14 mouse cellular contexts compared by ENCODE assay signal in the genomic region with DNA sequence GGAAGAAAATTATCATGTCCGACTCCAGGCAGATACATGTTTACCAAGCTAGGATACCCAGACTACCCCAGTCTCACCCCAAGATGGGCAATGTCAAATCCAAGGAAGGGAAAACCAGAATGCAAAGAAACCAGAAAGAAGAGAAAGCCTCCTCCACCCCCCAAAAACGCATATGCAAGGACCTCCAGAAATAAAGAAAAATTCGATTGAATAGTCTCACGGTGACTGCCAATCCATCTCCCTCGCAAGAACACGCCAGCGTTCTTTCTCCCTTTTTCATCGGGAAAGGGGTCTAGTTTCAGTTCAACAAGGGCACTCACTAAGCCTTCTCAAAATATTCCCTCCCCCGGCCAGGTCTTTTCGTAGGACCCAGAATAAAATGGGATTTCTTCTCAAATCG. TPM values are rescaled to one million over a fixed set of nuclear protein-coding genes. Genes with fewer than 3 reads are reported as not detected.
DNase-seq lines count a peak whose midpoint lies in the region; ATAC-seq lines count a peak whose summit lies in the region.
"Had no signal": no experiment of that assay in that cellular context is flagged by ENCODE, and none has a peak within 500 bp of the region (broad histone marks: within the 10 kb centered on the region; RNA-seq: fewer than 3 reads in every experiment).

No protein-coding gene starts in this region.

- H3K4me3 ChIP-seq in forebrain, embryonic 10.5 days, result peak overlapping the region; percentile 39
- H3K4me3 ChIP-seq in forebrain, embryonic 16.5 days (replicated peaks; ENCODE audit: low read length), result no peak overlapping the region
- peak overlapping the region; percentile 26 for H3K4me3 ChIP-seq in hindbrain, embryonic 11.5 days (ENCODE audit: low read depth, low read length)
- H3K4me3 ChIP-seq in midbrain, embryonic 11.5 days (ENCODE audit: low read depth, low read length), result peak overlapping the region; percentile 13
- H3K4me3 ChIP-seq in neural tube, embryonic 13.5 days, result peak overlapping the region; percentile 59

- H3K27ac ChIP-seq in forebrain, embryonic 10.5 days, result peak overlapping the region; percentile 73; the same call in 1 of the 2 replicates
- H3K27ac ChIP-seq in forebrain, embryonic 16.5 days (ENCODE audit: low read length), result no peak overlapping the region
- H3K27ac ChIP-seq in hindbrain, embryonic 11.5 days (ENCODE audit: low read depth, low read length), result peak overlapping the region; percentile 79
- peak overlapping the region; percentile 40; the same call in 1 of the 2 replicates for H3K27ac ChIP-seq in midbrain, embryonic 11.5 days (ENCODE audit: low read depth, low read length)
- peak overlapping the region; percentile 95 for H3K27ac ChIP-seq in neural tube, embryonic 13.5 days (replicated peaks)

- H3K27me3 ChIP-seq in forebrain, embryonic 10.5 days (ENCODE audit: poor library complexity, severe bottlenecking), result peaks cover 96% of the 10 kb centered on the region
- peaks cover 64% of the 10 kb centered on the region for H3K27me3 ChIP-seq in forebrain, embryonic 16.5 days (replicated peaks; ENCODE audit: control insufficient read depth, insufficient read depth, low read length)
- peaks cover 67% of the 10 kb centered on the region for H3K27me3 ChIP-seq in hindbrain, embryonic 11.5 days (ENCODE audit: control insufficient read depth, insufficient read depth, low read length)
- H3K27me3 ChIP-seq in midbrain, embryonic 11.5 days (ENCODE audit: control insufficient read depth, insufficient read depth, low read length), result peaks cover 75% of the 10 kb centered on the region
- H3K27me3 ChIP-seq in neural tube, embryonic 13.5 days, result peaks cover 95% of the 10 kb centered on the region

- 1% methylated on average over 11 of the region's 11 CpGs for WGBS in forebrain, embryonic 10.5 days
- WGBS in forebrain, embryonic 16.5 days, result 2% methylated on average over 11 of the region's 11 CpGs
- WGBS in hindbrain, embryonic 11.5 days, result under 1% methylated on average over 11 of the region's 11 CpGs
- WGBS in midbrain, embryonic 11.5 days, result under 1% methylated on average over 11 of the region's 11 CpGs
- WGBS in neural tube, embryonic 13.5 days, result 1% methylated on average over 11 of the region's 11 CpGs

- H3K4me1 ChIP-seq in forebrain, embryonic 10.5 days, result peaks cover 62% of the 10 kb centered on the region
- peaks cover 11% of the 10 kb centered on the region for H3K4me1 ChIP-seq in forebrain, embryonic 16.5 days (replicated peaks; ENCODE audit: control insufficient read depth, insufficient read depth, low read length)
- H3K4me1 ChIP-seq in hindbrain, embryonic 11.5 days (replicated peaks; ENCODE audit: control insufficient read depth, insufficient read depth, low read length), result no peaks in the 10 kb centered on the region
- H3K4me1 ChIP-seq in midbrain, embryonic 11.5 days (ENCODE audit: control insufficient read depth, insufficient read depth, low read length), result peaks cover 3% of the 10 kb centered on the region
- peaks cover 41% of the 10 kb centered on the region for H3K4me1 ChIP-seq in neural tube, embryonic 13.5 days (replicated peaks)

- no peak for ATAC-seq in forebrain, embryonic 16.5 days
- ATAC-seq in hindbrain, embryonic 11.5 days (ENCODE audit: low FRiP score), result no peak
- no peak for ATAC-seq in midbrain, embryonic 11.5 days (ENCODE audit: low FRiP score)
- no peak for ATAC-seq in neural tube, embryonic 13.5 days (ENCODE audit: low read depth)
- ATAC-seq: CD4-positive, CD25-positive, alpha-beta regulatory T cell, adult 4 months; intestine, postnatal 0 days; liver, postnatal 0 days had no signal

- H3K36me3 ChIP-seq in forebrain, embryonic 10.5 days (replicated peaks), result no peaks in the 10 kb centered on the region
- H3K36me3 ChIP-seq in forebrain, embryonic 16.5 days (ENCODE audit: control insufficient read depth, insufficient read depth), result no peaks in the 10 kb centered on the region
- H3K36me3 ChIP-seq in hindbrain, embryonic 11.5 days (ENCODE audit: control insufficient read depth, insufficient read depth, low read length), result no peaks in the 10 kb centered on the region
- H3K36me3 ChIP-seq in midbrain, embryonic 11.5 days (ENCODE audit: control insufficient read depth, insufficient read depth, low read length), result no peaks in the 10 kb centered on the region
- no peaks in the 10 kb centered on the region for H3K36me3 ChIP-seq in neural tube, embryonic 13.5 days
- H3K36me3 ChIP-seq: G1E had no signal

- DNase-seq in forebrain, embryonic 10.5 days (ENCODE audit: extremely low spot score, low spot score), result no peak
- peak; percentile 45 for DNase-seq in hindbrain, embryonic 11.5 days (ENCODE audit: low spot score)
- DNase-seq in midbrain, embryonic 11.5 days (ENCODE audit: low spot score, missing footprints), result peak; percentile 92
- no peak for DNase-seq in yolk sac, embryonic 10.5 days (ENCODE audit: low spot score)
- DNase-seq in cerebellum, postnatal 14 days, result no peak
- no peak for DNase-seq in frontal cortex, postnatal 36 days (ENCODE audit: low spot score in 2 of 2)

- H3K9ac ChIP-seq in forebrain, embryonic 16.5 days (replicated peaks; ENCODE audit: low read depth, low read length), result no peak overlapping the region
- H3K9ac ChIP-seq in hindbrain, embryonic 11.5 days (ENCODE audit: low read depth, low read length), result peak overlapping the region; percentile 52
- peak overlapping the region; percentile 10; the same call in 1 of the 2 replicates for H3K9ac ChIP-seq in midbrain, embryonic 11.5 days (ENCODE audit: low read length)
- H3K9ac ChIP-seq in neural tube, embryonic 13.5 days, result peak overlapping the region; percentile 84
- H3K9ac ChIP-seq: liver, postnatal 0 days had no signal

- H3K9me3 ChIP-seq in forebrain, embryonic 10.5 days, result no peaks in the 10 kb centered on the region
- H3K9me3 ChIP-seq in forebrain, embryonic 16.5 days (ENCODE audit: control insufficient read depth, low read length), result no peaks in the 10 kb centered on the region
- no peaks in the 10 kb centered on the region for H3K9me3 ChIP-seq in hindbrain, embryonic 11.5 days (ENCODE audit: control insufficient read depth, low read length)
- no peaks in the 10 kb centered on the region for H3K9me3 ChIP-seq in midbrain, embryonic 11.5 days (ENCODE audit: control insufficient read depth, low read length)
- H3K9me3 ChIP-seq in neural tube, embryonic 13.5 days, result no peaks in the 10 kb centered on the region
- H3K9me3 ChIP-seq: G1E had no signal

- no peak overlapping the region for H3K4me2 ChIP-seq in forebrain, embryonic 16.5 days (ENCODE audit: low read length)
- peak overlapping the region; percentile 33 for H3K4me2 ChIP-seq in hindbrain, embryonic 11.5 days (replicated peaks; ENCODE audit: low read depth, low read length)
- peak overlapping the region; percentile 20 for H3K4me2 ChIP-seq in midbrain, embryonic 11.5 days
- H3K4me2 ChIP-seq in neural tube, embryonic 13.5 days, result peak overlapping the region; percentile 63
- H3K4me2 ChIP-seq: heart, embryonic 11.5 days had no signal

RNA-seq across cellular contexts. Expression of gene Lhx5, which starts 6.8 kb away (rescaled TPM):
- polyA plus RNA-seq in forebrain, embryonic 10.5 days (2016; fragmentation: Nextera tagmentation; extraction: Ambion mirVana), result 21.3 and 24.8 TPM in 2 replicates
- 3.8 and 7.0 TPM in 2 replicates for polyA plus RNA-seq in forebrain, embryonic 16.5 days (2015; fragmentation: Nextera tagmentation; extraction: Ambion mirVana)
- polyA plus RNA-seq in hindbrain, embryonic 11.5 days (2014; fragmentation: Nextera tagmentation; extraction: Ambion mirVana), result 36.1 and 41.6 TPM in 2 replicates
- 21.5 and 22.0 TPM in 2 replicates for polyA plus RNA-seq in midbrain, embryonic 11.5 days (2014; fragmentation: Nextera tagmentation; extraction: Ambion mirVana)
- polyA plus RNA-seq in neural tube, embryonic 13.5 days (2015; fragmentation: Nextera tagmentation; extraction: Ambion mirVana), result 42.0 and 46.0 TPM in 2 replicates
- polyA plus RNA-seq: CD4-positive, CD25-positive, alpha-beta regulatory T cell, adult 4 months; G1E; gonadal fat pad, adult 2 months; liver, postnatal 0 days had no signal

RNA-seq across cellular contexts. Expression of gene Sdsl, which starts 48.0 kb away (rescaled TPM):
- polyA plus RNA-seq in forebrain, embryonic 10.5 days (2016; fragmentation: Nextera tagmentation; extraction: Ambion mirVana), result 9.3 and 10.2 TPM in 2 replicates
- 1.9 and 2.3 TPM in 2 replicates for polyA plus RNA-seq in forebrain, embryonic 16.5 days (2015; fragmentation: Nextera tagmentation; extraction: Ambion mirVana)
- 5.8 and 6.7 TPM in 2 replicates for polyA plus RNA-seq in hindbrain, embryonic 11.5 days (2014; fragmentation: Nextera tagmentation; extraction: Ambion mirVana)
- polyA plus RNA-seq in midbrain, embryonic 11.5 days (2014; fragmentation: Nextera tagmentation; extraction: Ambion mirVana), result 4.2 TPM in 2 replicates
- 5.2 and 6.9 TPM in 2 replicates for polyA plus RNA-seq in neural tube, embryonic 13.5 days (2015; fragmentation: Nextera tagmentation; extraction: Ambion mirVana)
- polyA plus RNA-seq: CD4-positive, CD25-positive, alpha-beta regulatory T cell, adult 4 months had no signal

RNA-seq across cellular contexts. Expression of gene Sds, which starts 51.7 kb away (rescaled TPM):
- not detected in 2 replicates for polyA plus RNA-seq in forebrain, embryonic 10.5 days (2016; fragmentation: Nextera tagmentation; extraction: Ambion mirVana)
- polyA plus RNA-seq in forebrain, embryonic 16.5 days (2015; fragmentation: Nextera tagmentation; extraction: Ambion mirVana), result not detected in 2 replicates
- not detected in 2 replicates for polyA plus RNA-seq in hindbrain, embryonic 11.5 days (2014; fragmentation: Nextera tagmentation; extraction: Ambion mirVana)
- polyA plus RNA-seq in midbrain, embryonic 11.5 days (2014; fragmentation: Nextera tagmentation; extraction: Ambion mirVana), result not detected in 2 replicates
- not detected in 2 replicates for polyA plus RNA-seq in neural tube, embryonic 13.5 days (2015; fragmentation: Nextera tagmentation; extraction: Ambion mirVana)
- polyA plus RNA-seq: CD4-positive, CD25-positive, alpha-beta regulatory T cell, adult 4 months; G1E; gonadal fat pad, adult 2 months; heart, embryonic 11.5 days; intestine, postnatal 0 days had no signal

Comparison
In these comparisons a context has a peak if more than half of its experiments do, and no peak if none do; other contexts are left out.
1. DNase-seq: peak in hindbrain, embryonic 11.5 days (single experiment) and midbrain, embryonic 11.5 days (single experiment); none in forebrain, embryonic 10.5 days (single experiment), yolk sac, embryonic 10.5 days (single experiment), cerebellum, postnatal 14 days (0 of 2) and frontal cortex, postnatal 36 days (0 of 2).